Mouse (Mus musculus): ENCODE data around the gene Bsg. TPM values are rescaled to one million over a fixed set of nuclear protein-coding genes. Genes with fewer than 3 reads are reported as not detected.
"Not testable (repeated sequence)": the region's sequence is repeated elsewhere in the genome, so short reads cannot be mapped to it uniquely, and the experiment has no call there.

The Bsg gene
- total RNA-seq, 2 experiments from 2014 or later, result 785 to 820 TPM

GRCm38 (mm10) chr10:79697916-79698315 lies 6.4 kb upstream of the Bsg start:
- no peak for DNase-seq (ENCODE audit: low spot score in 2 of 2)
- intact Hi-C loops (cut with DNase I), result no loop called here

- intact Hi-C loops (cut with DNase I), result no loop called here
- DNase-seq (ENCODE audit: low spot score in 2 of 2), result no peak
Measured at GRCm38 (mm10) chr10:79698459-79698858, 5.8 kb upstream of the Bsg start.

GRCm38 (mm10) chr10:79700676-79701075 lies 3.6 kb upstream of the Bsg start:
- no peak for DNase-seq (ENCODE audit: low spot score in 2 of 2)
- intact Hi-C loops (cut with DNase I), result no loop called here

GRCm38 (mm10) chr10:79701443-79702129 lies 2.7 kb upstream of the Bsg start:
- intact Hi-C loops (cut with DNase I), result no loop called here
- DNase-seq (ENCODE audit: low spot score in 2 of 2), result no peak

GRCm38 (mm10) chr10:79702970-79703369 lies 1.3 kb upstream of the Bsg start:
- intact Hi-C loops (cut with DNase I); DNase-seq (ENCODE audit: low spot score in 2 of 2): not testable (repeated sequence)

- no peak for DNase-seq (ENCODE audit: low spot score in 2 of 2)
- intact Hi-C loops (cut with DNase I), result no loop called here
Measured at GRCm38 (mm10) chr10:79703541-79703940, 750 bp upstream of the Bsg start.

- intact Hi-C loops (cut with DNase I), result no loop called here
Measured at GRCm38 (mm10) chr10:79704970-79705360, 674 bp downstream of the Bsg start.

GRCm38 (mm10) chr10:79705951-79706350 lies 1.7 kb downstream of the Bsg start:
- no peak for DNase-seq (ENCODE audit: low spot score in 2 of 2)
- intact Hi-C loops (cut with DNase I), result no loop called here

More at GRCm38 (mm10) chr10:79704970-79705360, 674 bp downstream of the Bsg start:
- DNase-seq (ENCODE audit: low spot score in 2 of 2), result no peak

- no peak for DNase-seq (ENCODE audit: low spot score in 2 of 2)
- intact Hi-C loops (cut with DNase I), result no loop called here
Measured at GRCm38 (mm10) chr10:79706406-79707094, 2.3 kb downstream of the Bsg start.

- intact Hi-C loops (cut with DNase I), result no loop called here
- DNase-seq (ENCODE audit: low spot score in 2 of 2), result no peak
Measured at GRCm38 (mm10) chr10:79707162-79707561, 2.9 kb downstream of the Bsg start.

GRCm38 (mm10) chr10:79707759-79708158 lies 3.5 kb downstream of the Bsg start:
- no peak for DNase-seq (ENCODE audit: low spot score in 2 of 2)
- intact Hi-C loops (cut with DNase I), result no loop called here

GRCm38 (mm10) chr10:79708668-79709067 lies 4.4 kb downstream of the Bsg start:
- DNase-seq (ENCODE audit: low spot score in 2 of 2), result no peak
- intact Hi-C loops (cut with DNase I), result no loop called here

GRCm38 (mm10) chr10:79709307-79709706 lies 5.0 kb downstream of the Bsg start:
- DNase-seq (ENCODE audit: low spot score in 2 of 2), result no peak
- intact Hi-C loops (cut with DNase I), result no loop called here

- intact Hi-C loops (cut with DNase I), result no loop called here
- no peak for DNase-seq (ENCODE audit: low spot score in 2 of 2)
Measured at GRCm38 (mm10) chr10:79712029-79712428, 7.7 kb downstream of the Bsg start.

GRCm38 (mm10) chr10:79712499-79713126 lies 8.3 kb downstream of the Bsg start:
- intact Hi-C loops (cut with DNase I), result no loop called here
- DNase-seq (ENCODE audit: low spot score in 2 of 2), result peak; percentile 84 to 90

GRCm38 (mm10) chr10:79713163-79713562 lies 8.9 kb downstream of the Bsg start:
- no peak for DNase-seq (ENCODE audit: low spot score in 2 of 2)
- intact Hi-C loops (cut with DNase I), result no loop called here

GRCm38 (mm10) chr10:79714996-79715395 lies 10.7 kb downstream of the Bsg start:
- intact Hi-C loops (cut with DNase I), result no loop called here
- DNase-seq (ENCODE audit: low spot score in 2 of 2), result no peak

- intact Hi-C loops (cut with DNase I), result no loop called here
- DNase-seq (ENCODE audit: low spot score in 2 of 2), result no peak
Measured at GRCm38 (mm10) chr10:79716254-79716987, 12.1 kb downstream of the Bsg start, which contains the start of gene Hcn2. Hcn2 (plus strand) TSS chr10:79716634.

GRCm38 (mm10) chr10:79716988-79717355 lies 12.7 kb downstream of the Bsg start:
- peak in 1 of 2 experiments; percentile 51 for DNase-seq (ENCODE audit: low spot score in 2 of 2)
- intact Hi-C loops (cut with DNase I), result no loop called here

Measured in left cerebral cortex, postnatal 14 days (tissue).